Mouse (Mus musculus) lung, postnatal 4 days (tissue): ENCODE results near the gene Panx3.
A peak's percentile ranks its signal among the peaks of the same experiment; 100 is the strongest.

Experiments
- DNase-seq, 2 experiments: peaks; one replicate each; pipeline ENCODE4 v3.0.0; 2021

The Panx3 gene

DNA sequence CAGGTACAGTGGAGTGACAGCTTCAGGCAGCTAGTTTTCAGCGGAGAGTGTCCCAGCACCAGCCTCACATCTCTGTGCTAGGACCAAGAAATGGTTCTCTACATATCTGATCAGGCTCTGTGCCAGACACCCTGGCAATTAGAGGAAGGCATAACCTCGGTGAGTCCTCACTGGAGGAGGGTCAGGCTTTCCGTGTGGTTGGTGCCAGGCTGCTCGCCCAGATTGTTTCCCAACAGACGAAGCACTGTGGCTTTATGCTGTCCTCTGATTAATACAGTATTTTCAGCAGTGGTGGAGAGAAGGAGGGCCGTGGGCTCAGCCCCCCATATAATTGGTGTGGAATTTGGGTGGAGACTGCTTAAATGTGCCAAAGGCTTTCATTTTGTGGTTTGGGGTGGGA, at the start of gene Panx3:
TSS of gene Panx3 (minus strand) at position 121 of the 400 bp plus-strand sequence.
- no peak for DNase-seq

DNA sequence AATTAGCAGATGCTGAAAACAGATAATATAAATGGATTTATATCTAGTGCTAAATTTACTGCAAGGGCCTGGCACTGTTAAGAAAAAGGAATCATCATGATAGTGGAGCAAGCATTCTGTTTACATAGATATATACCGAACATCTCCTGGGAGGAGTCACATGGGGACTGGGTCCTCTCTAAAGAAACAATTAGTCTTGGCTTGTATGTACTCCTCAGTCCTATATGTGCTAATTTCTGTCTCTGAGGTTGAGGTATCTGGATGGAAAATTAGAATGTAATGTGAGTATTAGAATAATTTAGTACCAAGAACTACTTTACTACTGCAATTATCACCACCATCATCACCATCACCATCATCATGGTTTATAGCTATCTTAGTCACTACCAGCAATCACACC, 47.1 kb upstream of the Panx3 start, which contains the start of gene Olfr160:
TSS of gene Olfr160 (minus strand) at position 101 of the 400 bp plus-strand sequence.
- no peak for DNase-seq

DNA sequence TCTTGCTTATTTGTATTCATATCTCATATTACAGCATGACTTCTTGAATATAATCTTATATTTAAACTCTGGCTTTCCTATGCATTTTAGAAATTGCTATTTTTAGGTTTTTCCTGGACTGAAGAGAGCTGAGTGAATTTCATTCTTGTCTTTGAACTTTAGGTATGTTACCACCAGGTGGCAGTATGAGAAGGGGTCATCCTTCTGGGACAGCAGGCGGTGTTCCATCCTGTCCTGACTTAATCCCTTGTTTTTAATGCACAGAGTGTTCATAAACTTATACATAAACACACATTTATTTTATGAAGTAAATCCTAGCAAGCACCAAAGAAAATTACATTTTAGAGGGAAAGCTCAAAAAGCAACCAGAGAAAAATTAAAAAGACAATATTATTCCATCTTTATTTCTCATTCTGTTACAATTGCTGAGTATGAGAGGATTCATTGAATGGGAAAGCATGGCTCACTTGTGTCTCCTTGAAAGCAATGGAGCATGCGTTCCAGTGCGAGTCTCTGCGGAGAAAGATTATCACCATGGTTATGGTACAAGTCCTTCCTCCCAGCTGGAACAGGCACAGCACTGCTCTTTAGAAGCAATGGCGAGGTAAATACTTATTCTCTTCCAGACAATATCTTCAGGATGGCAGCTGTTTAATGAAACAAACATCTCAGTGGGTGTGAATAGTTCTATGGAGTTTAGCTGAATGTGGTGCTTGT, 21.1 kb upstream of the Panx3 start:
- DNase-seq, result no peak

DNA sequence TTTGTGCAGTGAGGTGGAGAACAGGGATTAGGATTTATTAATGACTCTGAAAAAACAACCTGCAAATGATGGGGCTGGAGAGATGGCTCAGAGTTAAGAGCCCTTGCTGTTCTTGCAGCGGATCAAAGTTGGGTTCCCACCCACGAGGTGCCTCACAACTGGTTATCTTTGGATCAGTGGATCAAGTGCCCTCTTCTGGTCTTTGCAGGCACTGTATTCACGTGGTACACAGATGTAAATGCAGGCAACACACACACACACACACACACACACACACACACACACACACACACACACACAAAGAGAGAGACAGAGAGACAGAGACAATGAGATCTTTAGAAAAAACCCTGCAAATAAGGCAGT, 18.9 kb upstream of the Panx3 start:
- no peak for DNase-seq

DNA sequence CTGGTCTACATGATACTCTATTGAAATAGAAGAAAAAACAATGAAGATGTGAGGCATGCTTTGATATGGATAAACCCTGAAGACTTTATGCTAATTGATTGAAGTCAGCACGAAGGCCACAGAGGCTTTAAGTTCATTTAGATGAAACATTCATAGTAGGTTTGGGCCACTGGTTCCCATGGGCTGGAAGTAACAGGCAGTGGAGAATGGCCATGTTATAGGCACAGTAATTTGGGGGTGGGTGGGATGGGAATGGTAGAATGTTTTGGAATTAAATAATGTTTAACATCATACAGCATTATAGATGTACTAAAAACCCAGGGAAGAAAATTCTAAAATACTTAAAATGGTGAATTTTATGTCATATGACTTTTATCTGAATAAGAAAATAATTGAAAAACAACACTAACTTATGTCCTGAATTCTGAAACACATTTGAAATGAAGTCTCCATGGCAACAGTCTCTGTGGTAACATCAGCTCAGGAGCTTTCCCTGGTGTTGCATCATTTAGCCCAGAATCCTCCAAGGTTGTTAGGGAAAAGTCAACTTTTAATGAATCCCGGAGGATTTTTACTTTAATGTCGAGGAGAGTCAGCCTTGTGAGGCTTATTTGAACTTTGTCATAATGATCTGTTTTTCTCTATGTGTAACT, 18.4 kb upstream of the Panx3 start:
- no peak for DNase-seq

DNA sequence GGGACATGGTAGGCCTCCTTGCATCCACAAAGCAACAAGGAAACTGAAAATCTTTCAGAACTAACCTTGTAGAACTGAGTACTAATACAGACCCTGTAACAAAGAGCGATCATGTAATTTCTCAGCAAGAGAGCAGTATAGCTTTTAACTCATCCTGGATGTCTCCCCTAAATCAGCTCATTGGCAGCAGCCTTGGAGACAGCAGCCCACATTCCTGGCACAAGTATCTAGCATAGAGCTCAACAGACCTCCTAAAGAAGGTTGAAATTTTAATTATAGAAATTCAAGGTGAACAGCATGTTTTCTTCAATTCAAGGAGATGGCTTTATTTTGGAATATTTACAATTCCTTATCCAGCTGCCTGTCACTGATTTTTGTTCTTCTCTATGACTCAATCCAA, 12.1 kb upstream of the Panx3 start:
- no peak for DNase-seq

DNA sequence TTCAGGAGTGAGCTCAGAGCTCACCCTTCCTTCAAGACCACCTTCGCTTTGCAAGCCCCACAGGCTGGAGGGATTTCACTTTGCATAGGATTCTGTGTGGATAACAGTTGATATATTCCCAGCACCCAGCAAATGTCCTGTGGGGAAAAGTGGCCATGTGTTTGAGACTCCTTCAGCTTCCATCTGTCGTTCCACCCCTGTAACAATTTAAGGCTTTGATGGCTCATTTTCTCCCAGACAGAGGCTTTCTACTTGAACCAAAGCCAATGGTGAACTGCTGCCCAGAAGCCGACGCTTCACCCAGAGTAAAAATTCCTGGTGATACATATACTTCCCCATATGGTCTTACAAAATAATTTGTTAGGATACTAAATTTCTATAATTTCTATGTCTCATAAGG, 6.3 kb upstream of the Panx3 start:
- no peak for DNase-seq

DNA sequence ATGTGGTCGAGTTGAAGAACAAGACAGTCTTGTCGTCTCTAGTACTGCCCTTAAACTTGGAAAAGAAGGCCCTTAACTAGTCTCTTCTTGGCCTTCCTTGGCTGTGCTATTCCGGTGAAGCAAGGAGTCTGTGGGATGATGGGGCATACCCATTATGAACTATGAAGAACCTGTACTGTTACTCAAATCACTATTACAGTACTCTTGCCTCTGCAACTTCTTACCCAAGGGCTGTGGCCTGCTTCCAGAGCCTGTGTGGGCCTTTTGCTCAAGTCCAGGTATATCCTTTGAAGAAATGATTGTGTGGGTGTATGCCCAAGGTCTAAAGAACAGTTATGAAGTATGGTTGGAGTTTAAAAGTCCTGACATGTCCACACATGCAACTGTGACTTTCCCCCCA, 1.2 kb upstream of the Panx3 start:
- no peak for DNase-seq

DNA sequence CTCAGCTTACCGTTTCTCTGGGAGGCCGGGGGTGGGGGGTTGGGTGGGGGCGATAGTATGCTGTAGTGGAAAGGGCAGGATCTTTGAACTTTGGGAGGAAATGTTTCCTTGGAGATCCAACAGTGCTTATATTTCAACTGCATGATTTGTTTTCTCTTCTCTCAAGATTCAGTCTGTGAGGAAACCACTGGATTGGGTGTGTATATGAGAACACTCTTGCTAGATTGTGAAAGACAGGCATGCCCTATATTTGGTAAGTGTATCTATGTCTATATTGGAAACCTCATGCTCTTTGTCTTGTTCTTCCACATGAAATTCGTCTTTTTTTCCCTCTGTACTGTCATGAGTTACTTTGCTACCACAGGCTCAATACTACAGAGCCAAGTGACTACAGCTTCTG, 643 bp upstream of the Panx3 start:
- no peak for DNase-seq

DNA sequence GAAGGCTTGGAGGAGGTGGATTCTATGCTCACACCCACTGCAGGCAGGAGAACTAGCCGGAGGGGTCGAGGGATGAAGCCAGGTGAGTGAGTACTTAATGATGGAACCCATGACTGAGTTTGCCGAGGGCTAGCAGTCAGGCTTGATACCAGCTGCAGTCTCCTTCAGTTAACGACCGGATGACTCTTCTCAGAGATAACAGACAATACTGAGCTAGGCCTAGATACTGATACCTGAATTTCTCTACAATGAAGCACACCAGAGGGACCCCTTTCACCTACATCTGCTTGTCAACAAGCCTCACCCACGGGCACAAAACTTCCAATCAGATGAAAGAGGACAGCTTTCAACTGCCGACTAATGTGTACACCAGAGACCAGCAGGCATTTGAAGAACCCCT, 3.0 kb downstream of the Panx3 start:
- DNase-seq, result no peak

DNA sequence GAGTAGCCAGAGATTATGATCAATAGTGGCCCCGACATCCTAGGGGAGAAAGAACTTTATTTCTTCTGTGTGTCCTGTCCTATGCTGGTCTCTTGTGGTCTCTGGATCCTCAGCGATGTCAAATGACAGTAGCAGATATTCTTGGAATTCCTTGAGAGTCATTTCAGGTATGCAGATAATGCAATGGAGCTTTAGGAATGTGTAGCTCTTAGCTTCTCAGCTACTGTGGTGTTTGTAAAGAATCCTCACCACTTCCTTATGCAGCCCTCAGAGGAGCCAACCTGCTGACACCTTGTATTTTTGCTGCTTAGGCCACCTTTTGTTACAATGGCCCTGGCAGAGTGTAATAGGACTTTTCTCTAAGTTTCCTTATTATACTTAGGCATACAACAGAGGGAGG, 4.4 kb downstream of the Panx3 start:
- no peak for DNase-seq

DNA sequence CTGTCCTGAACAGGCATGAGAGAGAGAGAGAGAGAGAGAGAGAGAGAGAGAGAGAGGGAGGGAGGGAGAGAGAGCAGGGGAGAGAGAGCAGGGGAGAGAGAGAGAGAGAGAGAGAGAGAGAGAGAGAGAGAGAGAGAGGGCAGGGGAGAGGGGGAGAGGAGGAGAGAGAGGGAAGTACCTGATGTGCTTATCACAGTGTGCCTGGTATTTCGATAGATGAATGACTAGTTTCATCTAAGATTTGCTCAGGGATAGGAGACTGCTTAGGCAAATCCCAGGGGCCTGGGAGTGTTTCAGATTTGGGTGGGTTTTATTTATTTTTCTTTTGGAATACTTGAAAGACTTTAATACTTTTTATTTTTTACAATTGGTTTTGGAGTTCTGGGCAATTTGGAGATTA, 5.8 kb downstream of the Panx3 start:
- no peak for DNase-seq

DNA sequence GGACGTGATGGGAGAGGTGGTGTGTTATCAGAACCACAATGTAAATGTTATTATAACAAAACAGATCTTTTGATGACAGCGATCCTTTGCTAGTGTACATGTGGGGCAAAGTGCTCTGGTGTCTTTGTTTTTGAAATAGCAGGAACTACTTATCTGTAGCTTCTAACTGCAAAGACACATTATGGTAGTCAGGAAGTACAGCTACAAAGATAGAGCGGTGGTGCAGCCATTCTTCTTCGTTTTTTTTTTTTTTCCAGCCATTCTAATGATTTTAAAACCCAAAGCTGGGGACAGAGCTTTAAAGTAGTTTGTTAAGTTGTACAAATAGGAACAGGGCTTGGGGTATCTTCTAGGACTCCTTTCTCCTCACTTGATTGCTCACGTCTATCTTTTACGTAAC, 9.6 kb downstream of the Panx3 start:
- DNase-seq, result no peak

DNA sequence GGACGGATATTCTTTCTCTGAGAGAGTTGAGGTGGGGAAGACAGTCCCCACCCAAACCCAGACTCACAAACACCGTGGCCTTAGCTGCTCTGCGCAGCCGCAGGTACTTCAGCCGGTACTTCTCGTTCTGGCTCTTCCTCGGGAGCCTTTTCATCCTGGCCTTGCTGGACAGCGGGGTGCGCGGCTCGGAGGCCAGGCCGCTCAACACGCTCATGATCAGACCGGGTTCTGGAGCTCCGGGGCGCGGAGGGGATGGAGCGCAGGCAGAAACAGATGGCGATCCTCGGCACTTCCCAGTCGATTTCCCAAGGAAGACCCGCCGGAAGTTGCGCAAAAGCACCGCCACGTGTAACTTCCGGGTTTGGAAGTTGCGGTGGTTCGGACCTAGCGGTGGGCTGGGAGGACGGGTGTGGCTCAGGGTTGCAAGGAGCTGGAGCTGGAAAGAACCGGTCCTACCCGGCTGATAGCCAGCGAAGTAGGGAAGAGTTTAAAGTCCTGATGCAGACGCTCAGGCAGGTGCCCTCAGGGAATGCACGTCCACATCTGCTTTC, 12.0 kb downstream of the Panx3 start, which contains the start of gene Tbrg1:
TSS of gene Tbrg1 (minus strand) at position 382 of the 551 bp plus-strand sequence.
- peak; percentile 89 to 91 for DNase-seq

DNA sequence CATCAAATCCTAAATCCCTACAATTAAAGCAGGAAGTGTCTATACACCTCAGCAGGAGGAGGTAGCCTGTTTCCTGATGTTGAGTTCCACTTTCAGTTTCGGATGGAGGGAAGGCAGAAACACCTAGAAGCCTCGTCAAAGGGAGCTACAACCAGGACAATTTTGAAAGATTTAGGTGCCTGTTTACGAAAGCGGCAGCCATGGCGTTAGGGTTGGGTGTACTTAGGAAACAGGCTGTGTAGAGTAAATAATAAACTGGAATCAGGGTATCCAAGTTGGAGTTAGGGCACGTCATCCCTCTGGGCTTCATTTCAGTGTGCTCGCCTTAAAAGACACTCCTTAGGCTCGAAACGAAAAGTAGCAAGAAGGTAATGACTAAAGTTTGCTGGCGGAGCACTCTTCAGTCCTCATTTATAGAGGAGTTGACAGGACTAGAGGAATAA, 12.6 kb downstream of the Panx3 start:
- DNase-seq, result peak in 1 of 2 experiments; percentile 25

DNA sequence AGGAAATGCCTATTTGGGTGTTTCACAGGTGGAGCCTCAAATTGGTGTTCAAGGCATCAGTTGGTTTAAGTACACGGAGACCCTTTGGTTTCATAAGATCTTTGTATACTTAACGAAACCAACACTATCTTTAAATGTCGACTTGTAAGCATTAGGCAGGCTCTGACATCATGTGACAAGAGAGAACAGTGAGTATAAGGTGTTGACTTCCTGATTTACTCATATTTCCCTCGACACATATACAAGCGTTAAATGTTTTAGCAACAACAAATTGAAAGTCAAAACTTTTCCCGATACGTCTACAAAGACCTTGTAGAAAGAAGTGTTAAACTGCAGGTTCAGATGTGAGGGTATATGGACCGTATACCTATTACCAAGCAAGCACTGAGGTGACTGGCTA, 13.1 kb downstream of the Panx3 start:
- DNase-seq, result no peak

DNA sequence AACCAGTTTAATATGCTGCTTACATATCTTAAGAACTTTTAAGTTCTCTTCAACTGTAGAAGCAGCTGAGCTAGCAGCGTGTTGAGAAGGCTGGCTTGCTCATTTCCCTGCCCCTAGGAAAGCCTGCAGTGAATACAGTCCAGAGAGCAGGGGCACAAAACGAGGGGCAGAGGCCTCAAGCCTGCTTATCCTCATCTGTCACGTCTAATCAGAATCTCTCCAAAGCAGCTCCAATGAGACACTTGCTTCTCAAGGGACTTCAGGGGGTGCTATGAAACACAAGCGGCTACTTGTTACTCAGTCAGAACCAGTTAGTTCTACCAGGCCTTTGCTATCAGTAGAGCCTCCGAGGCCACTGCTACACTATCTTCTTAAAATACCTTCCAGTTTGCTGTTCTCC, 15.2 kb downstream of the Panx3 start:
- no peak for DNase-seq

DNA sequence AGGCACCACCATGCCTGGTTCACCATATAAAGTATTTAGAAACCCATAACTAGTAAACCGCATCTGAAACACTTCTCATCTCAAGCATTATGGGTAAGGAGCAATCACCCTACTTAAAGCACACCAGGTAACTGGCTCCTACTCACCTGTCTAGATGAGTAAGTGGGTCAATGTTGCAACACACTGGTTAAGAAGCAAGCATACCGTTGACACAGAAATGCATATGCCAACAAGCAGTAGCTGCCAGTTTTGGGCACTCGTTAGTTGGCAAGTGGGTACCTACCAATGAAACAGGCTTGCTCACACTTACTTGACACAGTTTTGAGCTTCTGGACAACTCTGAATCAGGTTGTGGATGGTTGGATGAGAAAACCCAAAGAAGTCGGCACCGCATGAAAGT, 18.4 kb downstream of the Panx3 start:
- DNase-seq, result no peak

DNA sequence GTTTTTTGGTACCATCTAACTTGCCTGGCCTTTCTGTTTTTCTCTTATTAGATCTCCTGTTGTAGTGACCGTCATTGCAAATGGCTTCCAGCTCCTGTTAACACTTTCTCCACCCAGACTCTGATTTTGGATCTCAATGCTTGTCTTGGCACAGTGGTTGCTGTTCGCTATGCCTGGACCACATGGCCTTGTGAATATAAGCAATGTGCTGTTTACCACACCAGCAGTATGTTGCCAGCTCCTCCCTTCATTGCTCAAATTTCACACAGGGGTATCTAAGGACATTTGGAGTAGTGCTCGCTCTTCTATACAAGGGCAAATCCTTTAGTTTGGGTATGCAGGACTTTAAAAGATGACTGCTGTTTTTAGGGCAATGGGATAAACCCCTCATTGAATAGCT, 22.8 kb downstream of the Panx3 start:
- peak in 1 of 2 experiments; percentile 32 for DNase-seq

DNA sequence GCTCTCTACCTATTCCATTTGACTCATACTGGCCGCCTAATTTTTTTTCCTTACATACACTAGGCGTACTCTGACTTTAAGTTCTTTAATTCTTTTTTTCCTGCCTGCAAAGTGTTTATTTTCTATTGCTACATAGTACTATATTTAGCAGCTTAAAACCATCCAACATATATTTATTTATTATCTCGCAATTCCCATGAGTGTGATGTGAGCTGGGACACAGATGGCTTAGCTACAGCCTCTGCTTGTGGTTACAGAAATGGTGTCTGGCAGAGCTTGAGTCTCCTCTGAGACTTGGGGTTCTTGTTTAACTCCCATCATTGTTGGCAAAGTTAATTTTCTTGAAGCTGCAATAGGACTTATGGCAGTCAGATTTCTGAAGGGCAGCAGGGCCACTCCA, 30.3 kb downstream of the Panx3 start:
- DNase-seq, result no peak

DNA sequence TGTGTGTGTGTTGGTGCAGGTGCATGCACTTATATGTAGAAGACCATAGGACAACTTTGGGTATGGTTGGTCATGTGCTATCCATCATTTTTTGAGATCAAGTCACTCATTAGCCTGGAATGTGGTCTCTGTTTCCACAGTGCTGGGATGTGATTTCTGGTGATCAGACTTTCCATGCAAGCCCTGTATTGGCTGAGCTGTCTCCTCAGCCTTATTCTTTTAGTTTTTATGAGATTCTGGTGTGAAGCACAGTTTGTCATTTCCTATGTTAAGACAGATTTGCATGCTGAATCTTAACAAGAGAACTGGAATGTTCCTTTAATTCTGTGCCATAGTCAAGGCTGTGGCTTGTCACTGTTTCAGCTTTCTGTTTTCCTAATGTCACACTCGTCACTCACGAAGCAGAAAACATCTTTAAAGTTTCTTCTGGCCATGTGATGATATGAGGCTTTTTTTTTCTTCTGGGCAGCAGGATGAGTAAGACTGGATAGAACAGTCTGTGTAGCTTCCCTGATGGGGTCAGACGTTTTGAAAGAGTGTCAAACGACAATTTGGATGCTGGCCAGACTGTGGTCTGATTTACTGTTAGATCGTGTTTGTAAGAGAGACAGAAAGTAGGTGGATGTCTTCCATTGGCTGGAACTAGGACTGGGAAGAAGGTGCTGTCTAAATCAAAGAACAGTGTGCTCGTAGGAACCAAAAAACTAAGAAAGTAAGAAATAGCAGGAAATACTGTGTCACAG, 32.1 kb downstream of the Panx3 start:
- DNase-seq, result peak; percentile 40 to 62

DNA sequence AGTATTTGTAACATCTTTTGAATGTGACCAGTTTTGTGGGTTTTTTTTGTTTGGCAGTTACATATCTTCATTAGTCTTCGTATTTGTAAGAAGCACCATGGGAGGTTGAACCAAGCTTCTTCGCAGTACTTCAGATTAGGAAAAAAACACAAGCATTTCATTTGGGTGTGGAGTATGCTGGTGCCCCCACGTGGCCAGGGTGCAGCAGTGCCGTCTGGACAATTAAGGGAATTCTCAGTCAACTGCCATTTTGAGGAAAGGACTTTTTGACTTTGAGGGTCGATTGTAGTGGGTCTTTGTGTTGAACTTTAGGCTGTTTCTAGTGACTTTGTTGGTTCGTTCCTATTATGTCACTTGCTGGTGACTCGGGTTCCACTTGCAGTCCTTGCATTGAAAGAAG, 32.7 kb downstream of the Panx3 start:
- DNase-seq, result peak; percentile 56 to 65

DNA sequence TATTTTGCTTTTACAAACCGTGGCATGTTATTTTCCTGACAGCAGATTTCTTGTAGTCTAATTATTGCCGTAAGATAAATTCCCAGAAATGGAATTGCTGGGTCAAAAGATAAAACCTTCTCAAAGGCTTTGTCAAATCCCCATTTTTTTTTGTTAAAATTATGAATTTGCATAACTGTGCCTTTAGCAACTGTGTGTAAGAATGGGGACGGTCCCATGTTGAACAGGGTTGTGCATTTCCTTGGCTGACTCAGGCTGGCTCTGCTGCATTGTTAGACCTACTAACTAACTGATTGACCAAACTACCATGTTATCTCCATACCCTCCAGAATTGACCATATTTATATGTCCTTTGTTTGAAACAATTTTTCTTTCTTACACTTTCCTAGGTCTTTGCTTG, 34.8 kb downstream of the Panx3 start:
- no peak for DNase-seq

DNA sequence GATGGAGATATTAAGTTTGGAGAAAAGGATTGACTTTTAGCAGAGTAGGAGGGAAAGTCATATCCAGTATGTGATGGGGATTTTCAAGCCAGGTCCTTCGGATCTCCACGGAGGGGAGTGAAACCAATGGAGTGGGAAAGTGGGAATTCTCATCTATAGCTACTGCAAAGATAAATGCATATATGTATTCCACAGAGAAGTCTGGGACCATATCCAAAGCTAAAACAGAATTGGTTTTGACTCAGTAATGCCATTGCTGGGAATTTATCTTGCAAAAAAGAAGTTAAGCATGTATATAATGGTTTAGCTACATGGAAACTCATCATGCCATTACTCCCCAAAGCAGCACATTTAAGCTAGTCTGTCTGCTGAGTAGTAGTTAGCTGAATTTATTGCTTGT, 36.7 kb downstream of the Panx3 start:
- no peak for DNase-seq
